Mouse (Mus musculus): ENCODE results near the gene Ccdc8. TPM values are rescaled to one million over a fixed set of nuclear protein-coding genes. Genes with fewer than 3 reads are reported as not detected.
A peak's percentile ranks its signal among the peaks of the same experiment; 100 is the strongest.

The Ccdc8 gene
- polyA plus RNA-seq, 1 experiment from 2014 or later = 7.9 TPM

DNA sequence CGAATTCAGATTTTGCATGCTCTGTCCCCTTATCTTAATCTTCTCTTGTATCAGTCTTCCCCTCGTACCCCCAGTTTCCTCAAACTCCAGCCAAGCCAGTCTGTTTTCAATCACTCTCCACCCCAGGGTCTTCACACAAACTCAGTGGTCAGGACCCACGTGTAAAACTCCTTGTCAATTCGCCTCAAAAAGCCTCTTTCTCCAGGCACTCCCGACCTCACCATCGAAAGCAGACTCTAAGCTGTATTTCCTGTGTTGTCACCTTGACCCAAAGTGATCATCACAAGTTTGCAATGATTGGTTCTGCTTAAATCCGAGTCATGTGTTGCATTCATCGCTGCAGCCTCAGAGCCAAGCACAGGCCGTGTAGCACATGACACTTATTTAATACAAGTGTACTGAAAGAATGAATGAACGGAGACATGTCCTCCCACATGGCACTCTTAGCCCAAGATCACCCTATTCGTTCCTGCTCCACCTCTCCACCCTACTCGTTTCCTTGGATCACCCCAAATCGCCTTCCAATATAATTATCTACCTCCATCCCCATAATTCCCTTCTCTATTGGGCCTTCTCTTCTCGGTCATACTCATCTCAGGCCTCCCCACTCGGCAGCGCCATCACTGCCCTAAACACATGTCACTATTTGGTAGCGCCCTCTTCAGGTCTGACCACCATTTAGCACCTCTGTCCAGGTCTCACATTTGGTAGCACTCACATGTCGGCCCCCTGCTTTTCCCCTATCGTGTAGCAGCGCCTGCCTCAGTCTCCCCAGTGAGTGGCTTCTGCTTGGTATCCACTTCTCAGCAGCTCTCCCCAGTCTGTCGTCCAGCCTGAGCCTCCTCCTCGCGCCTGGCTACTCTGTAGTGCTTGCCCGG is 34.4 kb downstream of the Ccdc8 start:
- ATAC-seq = peak; percentile 8; the same call in 1 of the 2 replicates
- peaks cover 20% of the 10 kb centered on the region for H3K4me1 ChIP-seq (ENCODE audit: control insufficient read depth, insufficient read depth, low read depth, low read length)
- H3K9ac ChIP-seq (ENCODE audit: low read depth, low read length) = peak overlapping the region; percentile 88
- H3K9me3 ChIP-seq (ENCODE audit: control insufficient read depth, low read length) = no peaks in the 10 kb centered on the region
- H3K27me3 ChIP-seq (replicated peaks; ENCODE audit: control insufficient read depth, insufficient read depth, low read length) = no peaks in the 10 kb centered on the region; the same call in 1 of the 2 replicates
- peak overlapping the region; percentile 79 for H3K27ac ChIP-seq (ENCODE audit: low read depth, low read length)
- H3K36me3 ChIP-seq (ENCODE audit: control insufficient read depth, insufficient read depth, low read length) = peaks cover 13% of the 10 kb centered on the region
- H3K4me2 ChIP-seq (ENCODE audit: low read length) = peak overlapping the region; percentile 56
- 9% methylated on average over 24 of the region's 24 CpGs for WGBS
- peak overlapping the region; percentile 85 for H3K4me3 ChIP-seq (ENCODE audit: low read length)

DNA sequence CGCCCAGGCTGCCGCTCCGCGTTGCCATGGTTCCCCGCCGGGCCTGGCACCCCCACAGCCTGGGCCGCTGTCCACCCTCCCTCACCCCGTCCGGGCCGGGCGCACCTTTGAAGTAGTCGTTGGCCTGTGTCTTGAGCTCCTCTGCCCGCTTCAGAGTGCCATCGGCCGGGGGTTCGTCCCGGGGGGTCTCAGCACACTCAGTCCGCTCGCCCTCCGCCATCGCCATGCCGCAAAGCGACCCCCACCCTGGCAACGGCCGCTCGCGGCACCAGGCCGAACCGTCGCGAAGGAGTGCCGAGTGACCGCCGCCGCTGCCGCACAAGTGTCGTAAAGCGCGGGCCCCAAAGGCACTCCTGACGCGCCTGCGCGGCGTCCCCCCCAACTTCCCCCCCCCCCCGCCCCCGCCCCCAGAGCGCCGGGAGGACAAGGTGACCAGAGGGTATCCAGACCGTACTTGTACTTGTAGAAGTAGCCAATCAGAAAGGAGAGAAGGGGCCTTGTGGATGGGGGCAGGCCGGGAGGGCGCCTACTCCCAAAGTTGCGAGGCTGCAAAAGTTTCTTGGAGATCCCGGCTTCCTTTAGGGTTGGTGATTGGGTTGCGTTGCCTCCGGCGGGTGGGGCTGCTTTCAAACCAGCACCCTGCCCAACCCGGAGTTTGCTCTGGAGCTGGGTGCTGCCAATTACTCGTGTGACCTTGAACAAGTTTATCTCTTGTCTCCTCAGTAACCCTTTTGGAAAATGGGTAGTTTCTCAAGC is 35.3 kb downstream of the Ccdc8 start, which contains the start of gene Ppp5c:
Gene Ppp5c (minus strand): TSS at position 337 of the 756 bp plus-strand sequence.
- H3K9me3 ChIP-seq (ENCODE audit: control insufficient read depth, low read length) = no peaks in the 10 kb centered on the region
- peak; percentile 89 for ATAC-seq
- peaks cover 20% of the 10 kb centered on the region for H3K4me1 ChIP-seq (ENCODE audit: control insufficient read depth, insufficient read depth, low read depth, low read length)
- under 1% methylated on average over 55 of the region's 58 CpGs for WGBS
- no peaks in the 10 kb centered on the region; the same call in 1 of the 2 replicates for H3K27me3 ChIP-seq (replicated peaks; ENCODE audit: control insufficient read depth, insufficient read depth, low read length)
- peaks cover 7% of the 10 kb centered on the region; the same call in 1 of the 2 replicates for H3K36me3 ChIP-seq (ENCODE audit: control insufficient read depth, insufficient read depth, low read length)
- peak within 1 kb of the TSS; percentile 56 for H3K4me2 ChIP-seq (ENCODE audit: low read length)
- H3K9ac ChIP-seq (ENCODE audit: low read depth, low read length) = peak within 1 kb of the TSS; percentile 88
- H3K4me3 ChIP-seq (ENCODE audit: low read length) = peak within 1 kb of the TSS; percentile 85
- peak within 1 kb of the TSS; percentile 79 for H3K27ac ChIP-seq (ENCODE audit: low read depth, low read length)

DNA sequence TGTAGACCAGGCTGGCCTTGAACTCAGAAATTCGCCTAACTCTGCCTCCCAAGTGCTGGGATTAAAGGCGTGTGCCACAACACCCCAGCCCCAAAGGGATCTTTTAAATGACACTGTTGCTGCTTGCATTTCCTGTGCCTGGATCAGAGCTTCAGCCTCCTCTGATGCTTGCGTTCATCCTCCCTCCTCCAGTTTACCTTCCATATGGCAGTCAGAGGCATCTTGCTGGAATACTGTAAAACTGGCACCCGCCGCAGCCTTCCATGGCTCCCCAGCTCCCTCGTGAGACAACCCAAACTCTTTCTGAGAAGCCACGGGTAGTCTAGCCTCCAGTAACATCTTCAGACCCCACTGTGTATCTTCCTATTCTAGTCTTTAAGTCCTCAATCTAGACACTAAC is 36.4 kb downstream of the Ccdc8 start:
- Histone ChIP-seq H3K4me3 (ENCODE audit: low read length) (no peak overlapping the region), H3K9ac (ENCODE audit: low read depth, low read length) (no peak overlapping the region), H3K4me2 (ENCODE audit: low read length) (no peak overlapping the region), H3K27me3 (replicated peaks; ENCODE audit: control insufficient read depth, insufficient read depth, low read length) (no peaks in the 10 kb centered on the region; the same call in 1 of the 2 replicates), H3K9me3 (ENCODE audit: control insufficient read depth, low read length) (no peaks in the 10 kb centered on the region), H3K27ac (ENCODE audit: low read depth, low read length) (no peak overlapping the region), H3K4me1 (ENCODE audit: control insufficient read depth, insufficient read depth, low read depth, low read length) (peaks cover 20% of the 10 kb centered on the region), H3K36me3 (ENCODE audit: control insufficient read depth, insufficient read depth, low read length) (peaks cover 3% of the 10 kb centered on the region; the same call in 1 of the 2 replicates)
- WGBS = 70% methylated on average over 7 of the region's 7 CpGs
- no peak for ATAC-seq

DNA sequence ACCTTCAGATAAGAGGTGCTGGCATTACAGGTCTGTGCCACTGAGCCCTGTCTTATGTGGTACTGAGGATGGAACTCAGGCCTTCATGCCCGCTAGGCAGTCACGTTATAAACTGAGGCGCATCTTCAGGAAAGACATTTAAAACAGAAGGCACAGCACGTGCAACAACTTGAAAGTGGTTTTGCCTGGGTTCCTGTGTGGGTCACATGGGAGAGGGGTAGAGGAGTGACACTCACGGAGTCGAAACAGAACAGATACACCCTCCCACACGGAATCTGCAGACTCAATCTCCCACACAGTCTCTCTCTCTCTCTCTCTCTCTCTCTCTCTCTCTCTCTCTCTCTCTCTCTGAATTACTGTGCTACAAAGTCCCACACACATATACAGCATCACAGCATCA is 37.7 kb downstream of the Ccdc8 start:
- WGBS = 80% methylated on average over 7 of the region's 7 CpGs
- H3K36me3 ChIP-seq (ENCODE audit: control insufficient read depth, insufficient read depth, low read length) = no peaks in the 10 kb centered on the region
- no peak for ATAC-seq

DNA sequence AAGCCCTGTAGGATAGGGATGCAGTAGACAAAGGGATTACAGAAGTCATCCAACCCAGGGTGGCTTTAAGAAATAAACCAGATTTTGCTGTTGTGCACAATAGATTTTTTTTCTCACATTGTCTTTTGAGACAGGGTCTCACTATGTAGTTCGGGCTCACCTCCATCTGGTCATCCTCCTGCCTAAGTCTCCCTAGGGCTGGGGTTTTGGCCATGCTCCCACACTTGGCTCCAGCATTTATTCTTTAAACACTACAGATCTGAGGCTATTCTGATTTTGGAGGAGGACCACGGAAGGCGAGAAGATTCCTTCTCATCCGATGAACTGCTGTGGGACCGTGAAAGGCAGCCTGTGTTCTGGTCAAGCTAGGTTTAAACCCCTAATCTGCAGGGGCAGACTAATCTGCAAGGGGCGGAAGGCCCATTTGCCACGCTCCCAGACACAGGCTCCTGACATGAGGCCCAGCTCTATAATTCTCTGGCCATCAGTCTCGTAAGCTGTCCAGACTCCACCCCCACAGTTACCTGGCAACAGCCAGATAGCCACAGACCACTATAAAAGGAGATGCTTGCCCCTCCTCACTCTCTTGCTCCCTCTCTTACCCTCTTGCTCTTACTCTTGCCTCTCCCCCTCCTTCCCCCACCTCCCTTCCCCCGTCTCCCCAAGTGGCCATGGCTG is 45.6 kb downstream of the Ccdc8 start:
- no peak overlapping the region for H3K4me2 ChIP-seq (ENCODE audit: low read length)
- ATAC-seq = peak; percentile 71
- H3K27ac ChIP-seq (ENCODE audit: low read depth, low read length) = peak overlapping the region; percentile 34; the same call in 1 of the 2 replicates
- no peaks in the 10 kb centered on the region for H3K9me3 ChIP-seq (ENCODE audit: control insufficient read depth, low read length)
- WGBS = 33% methylated on average over 9 of the region's 9 CpGs
- no peak overlapping the region for H3K9ac ChIP-seq (ENCODE audit: low read depth, low read length)
- no peak overlapping the region for H3K4me3 ChIP-seq (ENCODE audit: low read length)
- no peaks in the 10 kb centered on the region for H3K4me1 ChIP-seq (ENCODE audit: control insufficient read depth, insufficient read depth, low read depth, low read length)
- H3K36me3 ChIP-seq (ENCODE audit: control insufficient read depth, insufficient read depth, low read length) = no peaks in the 10 kb centered on the region
- no peaks in the 10 kb centered on the region for H3K27me3 ChIP-seq (replicated peaks; ENCODE audit: control insufficient read depth, insufficient read depth, low read length)

More for the DNA sequence above, 37.7 kb downstream of the Ccdc8 start:
- Histone ChIP-seq H3K27ac (ENCODE audit: low read depth, low read length) (no peak overlapping the region), H3K9ac (ENCODE audit: low read depth, low read length) (no peak overlapping the region), H3K27me3 (replicated peaks; ENCODE audit: control insufficient read depth, insufficient read depth, low read length) (no peaks in the 10 kb centered on the region; the same call in 1 of the 2 replicates), H3K4me1 (ENCODE audit: control insufficient read depth, insufficient read depth, low read depth, low read length) (peaks cover 14% of the 10 kb centered on the region), H3K4me3 (ENCODE audit: low read length) (no peak overlapping the region), H3K4me2 (ENCODE audit: low read length) (no peak overlapping the region), H3K9me3 (ENCODE audit: control insufficient read depth, low read length) (no peaks in the 10 kb centered on the region)

DNA sequence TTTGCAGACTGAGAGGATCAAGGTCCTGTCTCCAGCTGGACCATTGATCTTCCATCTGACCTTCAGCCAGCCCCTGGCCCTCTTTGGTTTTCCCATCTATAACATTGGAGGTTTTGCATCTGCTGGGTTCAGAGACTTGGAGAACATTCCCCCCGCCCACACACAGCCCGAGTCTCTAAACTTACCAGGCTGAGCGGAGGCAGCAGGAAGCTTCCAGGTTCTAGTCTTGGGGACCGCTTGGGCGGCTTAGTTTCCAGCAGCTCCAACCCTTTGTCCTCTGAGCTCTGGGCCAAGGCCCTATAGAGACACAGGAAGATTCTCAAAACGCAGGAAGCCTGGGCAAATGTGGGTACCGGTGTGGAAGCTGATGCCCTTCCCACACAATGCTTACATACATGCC is 46.9 kb downstream of the Ccdc8 start:
- H3K36me3 ChIP-seq (ENCODE audit: control insufficient read depth, insufficient read depth, low read length) = peaks cover 2% of the 10 kb centered on the region; the same call in 1 of the 2 replicates
- ATAC-seq = no peak
- no peak overlapping the region for H3K4me3 ChIP-seq (ENCODE audit: low read length)
- no peak overlapping the region for H3K9ac ChIP-seq (ENCODE audit: low read depth, low read length)
- no peaks in the 10 kb centered on the region for H3K9me3 ChIP-seq (ENCODE audit: control insufficient read depth, low read length)
- WGBS = 88% methylated on average over 7 of the region's 7 CpGs
- H3K27me3 ChIP-seq (replicated peaks; ENCODE audit: control insufficient read depth, insufficient read depth, low read length) = no peaks in the 10 kb centered on the region
- no peak overlapping the region for H3K27ac ChIP-seq (ENCODE audit: low read depth, low read length)
- H3K4me2 ChIP-seq (ENCODE audit: low read length) = no peak overlapping the region
- no peaks in the 10 kb centered on the region for H3K4me1 ChIP-seq (ENCODE audit: control insufficient read depth, insufficient read depth, low read depth, low read length)

DNA sequence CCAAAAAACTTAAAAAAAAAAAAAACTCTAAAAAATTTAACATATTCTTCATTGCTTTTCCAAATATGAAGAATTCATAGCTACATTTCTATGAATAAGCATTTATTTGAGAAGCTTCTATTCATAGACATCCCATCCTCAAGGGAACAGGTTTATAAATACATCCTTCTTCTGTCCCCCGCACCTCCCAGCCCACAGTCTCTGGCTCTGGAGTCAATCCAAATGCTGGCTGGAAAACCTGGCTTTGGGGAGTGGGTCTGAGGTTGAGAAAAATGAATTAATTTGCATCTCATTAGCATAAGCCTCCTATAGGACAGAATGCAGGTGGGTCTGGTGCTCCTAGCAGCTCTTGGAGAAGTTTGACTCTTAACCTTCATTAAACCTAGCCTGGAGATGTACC is 53.2 kb downstream of the Ccdc8 start:
- H3K4me3 ChIP-seq (ENCODE audit: low read length) = no peak overlapping the region
- H3K27me3 ChIP-seq (replicated peaks; ENCODE audit: control insufficient read depth, insufficient read depth, low read length) = no peaks in the 10 kb centered on the region
- 47% methylated on average over 1 of the region's 1 CpGs for WGBS
- H3K4me2 ChIP-seq (ENCODE audit: low read length) = no peak overlapping the region
- H3K4me1 ChIP-seq (ENCODE audit: control insufficient read depth, insufficient read depth, low read depth, low read length) = no peaks in the 10 kb centered on the region
- H3K36me3 ChIP-seq (ENCODE audit: control insufficient read depth, insufficient read depth, low read length) = peaks cover 2% of the 10 kb centered on the region; the same call in 1 of the 2 replicates
- H3K9ac ChIP-seq (ENCODE audit: low read depth, low read length) = no peak overlapping the region
- no peak for ATAC-seq
- no peaks in the 10 kb centered on the region for H3K9me3 ChIP-seq (ENCODE audit: control insufficient read depth, low read length)
- H3K27ac ChIP-seq (ENCODE audit: low read depth, low read length) = no peak overlapping the region
